Mouse (Mus musculus) forebrain, embryonic 13.5 days (tissue): ENCODE data around the gene Nme3. TPM values are rescaled to one million over a fixed set of nuclear protein-coding genes. Genes with fewer than 3 reads are reported as not detected.

Source experiments
- ATAC-seq: fragments of 200-750 bp; cut with Nextera tagmentation; 2 replicates; pipeline ENCODE4 v1.8.0; 2017
- H3K27ac ChIP-seq: fragments of 300-500 bp; sonication (generic); 2 replicates; pipeline ENCODE4 v1.5.1; 2015; ENCODE audit warnings: inconsistent platforms, mild to moderate bottlenecking, moderate library complexity
- H3K27me3 ChIP-seq: fragments of 300-500 bp; sonication (generic); 2 replicates; pipeline ENCODE4 v1.6.1; 2015; ENCODE audit warnings: mild to moderate bottlenecking, inconsistent platforms
- H3K36me3 ChIP-seq: fragments of 300-500 bp; sonication (generic); 2 replicates; pipeline ENCODE4 v1.6.1; 2015; ENCODE audit warnings: mild to moderate bottlenecking, inconsistent platforms; ENCODE audit not compliant: poor library complexity, severe bottlenecking
- H3K4me1 ChIP-seq: fragments of 300-500 bp; sonication (generic); 2 replicates; pipeline ENCODE4 v1.6.1; 2015; ENCODE audit warnings: inconsistent platforms
- H3K4me2 ChIP-seq: fragments of 300-500 bp; sonication (generic); 2 replicates; pipeline ENCODE4 v1.6.1; 2015; ENCODE audit warnings: inconsistent platforms, mild to moderate bottlenecking, moderate library complexity
- H3K4me3 ChIP-seq: fragments of 300-500 bp; sonication (generic); 2 replicates; pipeline ENCODE4 v1.5.1; 2015; ENCODE audit warnings: mild to moderate bottlenecking, inconsistent platforms
- H3K9ac ChIP-seq: fragments of 300-500 bp; sonication (generic); 2 replicates; pipeline ENCODE4 v1.6.1; 2015; ENCODE audit warnings: mild to moderate bottlenecking, inconsistent platforms
- H3K9me3 ChIP-seq: fragments of 300-500 bp; sonication (generic); replicated peaks from 2 replicates; pipeline ENCODE4 v1.6.1; 2016; ENCODE audit warnings: inconsistent platforms
- WGBS: fragments of 180-500 bp; shearing (Covaris S2); methylation state at CpG from one replicate; pipeline ENCODE4 v1.1.7; 2015; 5-methylcytosine and 5-hydroxymethylcytosine counted together
- polyA plus RNA-seq: library from polyadenylated mRNA; unstranded; fragments of >200 nt; fragmentation: Nextera tagmentation; extraction: Ambion mirVana; gene quantifications from 2 replicates; pipeline ENCODE4 v1.2.1, GENCODE M21; 2015

Gene Nme3
- polyA plus RNA-seq, 1 experiment from 2014 or later, result 72.1 TPM

DNA sequence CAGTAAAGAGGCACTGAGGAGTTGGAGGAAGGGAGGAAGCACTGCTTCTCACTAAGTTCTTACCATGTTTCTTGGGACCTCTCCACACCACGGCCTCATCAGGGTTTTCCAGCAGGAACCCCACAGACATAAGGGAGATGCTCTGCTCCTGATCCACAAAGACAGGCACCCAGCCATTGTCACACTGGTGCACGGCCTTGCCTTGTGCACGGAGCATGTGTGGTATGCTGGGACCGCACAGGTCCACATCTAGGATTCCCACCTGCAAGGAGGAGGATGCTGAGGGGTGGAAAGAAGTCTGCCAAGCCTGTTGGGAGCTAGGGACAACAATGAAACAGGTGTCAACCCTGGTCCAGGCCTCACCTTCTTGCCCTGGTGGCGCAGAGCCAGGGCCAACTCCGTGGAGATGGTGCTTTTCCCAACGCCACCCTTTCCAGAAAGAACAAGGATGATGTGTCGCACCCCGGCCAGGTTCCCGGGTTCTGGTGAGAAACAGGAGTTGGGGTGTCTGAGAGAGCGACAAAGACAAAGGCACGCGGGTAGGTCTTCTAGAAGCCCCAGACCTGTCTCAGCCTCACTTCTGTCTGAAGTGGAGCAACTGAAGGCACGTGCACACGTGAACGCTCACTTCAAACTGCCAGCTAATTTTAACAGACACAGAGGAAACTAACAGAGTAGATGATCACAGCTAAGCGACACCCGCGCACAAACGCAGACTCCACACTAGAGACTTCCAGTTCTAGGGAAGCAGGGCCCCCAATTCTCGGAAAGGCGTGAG is 10.8 kb upstream of the Nme3 start:
- Histone ChIP-seq H3K27ac (no peak overlapping the region), H3K4me1 (peaks cover 28% of the 10 kb centered on the region), H3K4me2 (peak overlapping the region; percentile 91), H3K4me3 (peak overlapping the region; percentile 92), H3K36me3 (peaks cover 42% of the 10 kb centered on the region), H3K27me3 (no peaks in the 10 kb centered on the region), H3K9ac (peak overlapping the region; percentile 71), H3K9me3 (no peaks in the 10 kb centered on the region)
- WGBS, result 22% methylated on average over 22 of the region's 22 CpGs
- ATAC-seq, result no peak

GRCm38 (mm10) chr17:24886134-24886931 is 10.0 kb upstream of the Nme3 start, which contains the start of the genes Nubp2 and Spsb3:
TSS of gene Nubp2 (minus strand) at chr17:24886349.
TSS of gene Spsb3 (plus strand) at chr17:24886643.
- Histone ChIP-seq H3K9ac (peak within 1 kb of the TSS; percentile 86), H3K36me3 (peaks cover 50% of the 10 kb centered on the region), H3K4me2 (peak within 1 kb of the TSS; percentile 91), H3K27ac (peak within 1 kb of the TSS; percentile 44), H3K4me1 (peaks cover 28% of the 10 kb centered on the region), H3K4me3 (peak within 1 kb of the TSS; percentile 92), H3K9me3 (no peaks in the 10 kb centered on the region), H3K27me3 (no peaks in the 10 kb centered on the region)
- peak; percentile 97 for ATAC-seq
- under 1% methylated on average over 69 of the region's 69 CpGs for WGBS

DNA sequence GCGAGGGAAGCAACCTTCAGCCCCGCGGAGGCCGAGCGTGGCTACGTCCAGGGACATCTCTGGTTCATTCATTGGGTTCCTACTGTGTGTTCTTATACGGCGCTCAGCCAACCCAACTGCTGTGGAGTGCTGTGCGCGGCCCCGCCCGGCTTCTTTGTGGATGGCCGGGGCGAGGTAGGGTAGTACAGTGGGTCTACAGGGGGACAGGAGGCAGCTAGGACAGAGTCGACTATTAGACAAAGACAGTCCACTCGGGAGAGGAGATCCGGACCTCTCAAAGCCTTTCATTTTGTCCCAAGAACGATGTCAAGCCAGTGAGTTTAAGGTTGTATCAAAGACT is 9.4 kb upstream of the Nme3 start:
- Histone ChIP-seq H3K36me3 (peaks cover 56% of the 10 kb centered on the region), H3K27me3 (no peaks in the 10 kb centered on the region), H3K9ac (peak overlapping the region; percentile 86), H3K27ac (peak overlapping the region; percentile 44), H3K4me3 (peak overlapping the region; percentile 92), H3K4me2 (peak overlapping the region; percentile 90), H3K9me3 (no peaks in the 10 kb centered on the region), H3K4me1 (peaks cover 28% of the 10 kb centered on the region)
- peak; percentile 40; the same call in 1 of the 2 replicates for ATAC-seq
- under 1% methylated on average over 18 of the region's 18 CpGs for WGBS

GRCm38 (mm10) chr17:24887291-24888080 is 8.8 kb upstream of the Nme3 start:
- Histone ChIP-seq H3K9ac (peak overlapping the region; percentile 86), H3K4me3 (peak overlapping the region; percentile 92), H3K27me3 (no peaks in the 10 kb centered on the region), H3K4me1 (peaks cover 28% of the 10 kb centered on the region), H3K27ac (0 out of 2 replicates have a peak overlapping the region, but pooled peaks have one; percentile 44), H3K36me3 (peaks cover 57% of the 10 kb centered on the region), H3K4me2 (peak overlapping the region; percentile 90), H3K9me3 (no peaks in the 10 kb centered on the region)
- WGBS, result 68% methylated on average over 18 of the region's 18 CpGs
- no peak for ATAC-seq

GRCm38 (mm10) chr17:24888862-24889261 is 7.4 kb upstream of the Nme3 start:
- Histone ChIP-seq H3K36me3 (peaks cover 56% of the 10 kb centered on the region), H3K4me3 (no peak overlapping the region)

DNA sequence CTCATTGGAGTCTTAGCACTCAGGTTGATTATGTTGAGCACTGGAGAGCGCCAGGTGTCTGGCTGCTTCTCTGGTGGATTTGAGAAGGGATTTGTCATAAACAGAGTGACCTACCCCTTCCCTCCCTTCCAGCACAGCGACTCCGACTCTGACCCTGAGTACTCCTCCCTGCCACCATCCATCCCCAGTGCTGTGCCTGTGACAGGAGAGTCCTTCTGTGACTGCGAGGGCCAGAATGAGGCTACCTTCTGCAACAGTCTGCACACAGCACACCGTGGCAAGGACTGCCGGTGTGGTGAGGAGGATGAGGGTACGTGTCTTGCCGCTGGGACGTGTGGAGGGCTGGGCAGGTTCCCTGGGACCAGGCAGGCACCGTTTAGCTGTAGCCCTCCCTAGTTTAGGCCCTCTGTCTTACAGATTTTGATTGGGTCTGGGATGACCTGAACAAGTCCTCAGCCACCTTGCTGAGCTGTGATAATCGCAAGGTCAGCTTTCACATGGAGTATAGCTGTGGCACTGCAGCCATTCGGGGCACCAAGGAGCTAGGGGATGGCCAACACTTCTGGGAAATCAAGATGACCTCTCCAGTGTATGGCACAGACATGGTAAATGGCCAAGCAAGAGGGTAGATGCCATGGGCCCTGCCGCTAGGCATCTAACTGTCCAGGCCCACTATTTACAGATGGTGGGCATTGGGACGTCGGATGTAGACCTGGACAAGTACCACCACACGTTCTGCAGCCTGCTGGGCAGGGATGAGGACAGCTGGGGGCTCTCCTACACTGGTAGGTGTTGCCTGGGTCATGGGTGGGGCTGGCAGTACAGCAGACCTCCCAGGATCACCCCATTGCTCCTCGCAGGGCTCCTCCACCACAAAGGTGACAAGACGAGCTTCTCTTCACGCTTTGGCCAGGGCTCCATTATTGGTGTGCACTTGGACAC is 5.9 kb upstream of the Nme3 start:
- Histone ChIP-seq H3K36me3 (peaks cover 51% of the 10 kb centered on the region), H3K27ac (no peak overlapping the region), H3K4me1 (peaks cover 39% of the 10 kb centered on the region), H3K9me3 (no peaks in the 10 kb centered on the region), H3K27me3 (no peaks in the 10 kb centered on the region), H3K4me3 (no peak overlapping the region), H3K9ac (no peak overlapping the region), H3K4me2 (no peak overlapping the region)
- ATAC-seq, result no peak
- 89% methylated on average over 19 of the region's 19 CpGs for WGBS

More at GRCm38 (mm10) chr17:24888862-24889261, 7.4 kb upstream of the Nme3 start:
- 97% methylated on average over 3 of the region's 3 CpGs for WGBS
- Histone ChIP-seq H3K9ac (no peak overlapping the region), H3K4me1 (peaks cover 35% of the 10 kb centered on the region), H3K4me2 (no peak overlapping the region), H3K9me3 (no peaks in the 10 kb centered on the region), H3K27me3 (no peaks in the 10 kb centered on the region), H3K27ac (no peak overlapping the region)
- no peak for ATAC-seq

GRCm38 (mm10) chr17:24891321-24891720 is 5.0 kb upstream of the Nme3 start:
- Histone ChIP-seq H3K27ac (no peak overlapping the region), H3K4me2 (no peak overlapping the region), H3K4me1 (peaks cover 43% of the 10 kb centered on the region), H3K9ac (no peak overlapping the region), H3K36me3 (peaks cover 51% of the 10 kb centered on the region), H3K9me3 (no peaks in the 10 kb centered on the region), H3K27me3 (no peaks in the 10 kb centered on the region), H3K4me3 (no peak overlapping the region)
- ATAC-seq, result no peak
- 91% methylated on average over 13 of the region's 13 CpGs for WGBS

DNA sequence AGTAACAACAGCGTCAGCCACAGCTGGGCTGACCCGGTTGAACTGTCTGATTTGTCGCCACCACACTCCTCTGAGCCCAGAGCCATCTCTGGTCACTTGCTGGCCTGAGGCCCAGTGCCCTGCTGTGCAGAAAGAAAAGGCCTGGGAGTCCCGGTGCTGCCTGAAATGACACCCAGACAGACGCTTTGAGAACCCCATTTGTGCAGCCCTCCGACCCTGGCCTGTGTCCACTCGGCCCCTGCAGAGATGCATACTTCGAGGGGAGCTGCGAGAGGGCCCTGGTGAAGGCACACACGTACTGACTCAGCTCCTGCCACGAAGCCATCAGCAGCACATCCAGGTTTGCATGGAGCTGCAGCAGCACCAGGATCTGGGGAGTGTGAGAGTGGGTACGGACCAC is 3.5 kb upstream of the Nme3 start:
- Histone ChIP-seq H3K27me3 (no peaks in the 10 kb centered on the region), H3K4me3 (no peak overlapping the region), H3K4me1 (peaks cover 49% of the 10 kb centered on the region), H3K36me3 (peaks cover 59% of the 10 kb centered on the region), H3K27ac (no peak overlapping the region), H3K4me2 (no peak overlapping the region), H3K9me3 (no peaks in the 10 kb centered on the region), H3K9ac (no peak overlapping the region)
- 87% methylated on average over 12 of the region's 12 CpGs for WGBS
- no peak for ATAC-seq

DNA sequence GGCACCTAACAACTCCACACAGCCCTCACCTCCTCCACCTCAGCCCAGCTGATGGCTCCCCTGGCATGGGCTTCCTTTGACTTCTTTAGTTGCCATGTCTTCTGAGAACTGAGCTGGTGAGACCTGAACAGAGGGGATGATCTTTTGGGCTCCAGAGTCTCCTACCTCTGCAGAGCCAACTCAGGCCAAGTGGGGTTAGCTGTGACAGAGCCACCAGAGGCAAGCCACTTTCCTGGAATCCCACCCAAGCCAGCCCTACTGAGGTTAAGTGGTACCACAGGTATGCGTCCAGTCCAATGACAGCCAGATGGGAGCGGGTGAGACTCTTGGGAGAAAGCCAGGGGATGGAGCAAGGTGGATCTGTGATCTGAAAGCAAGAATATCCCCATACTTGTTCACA is 3.0 kb upstream of the Nme3 start:
- Histone ChIP-seq H3K4me1 (peaks cover 49% of the 10 kb centered on the region), H3K27me3 (no peaks in the 10 kb centered on the region), H3K36me3 (peaks cover 64% of the 10 kb centered on the region), H3K4me3 (peak overlapping the region; percentile 92; the same call in 1 of the 2 replicates), H3K27ac (no peak overlapping the region), H3K9me3 (no peaks in the 10 kb centered on the region), H3K4me2 (no peak overlapping the region), H3K9ac (no peak overlapping the region)
- WGBS, result 96% methylated on average over 2 of the region's 2 CpGs
- no peak for ATAC-seq

DNA sequence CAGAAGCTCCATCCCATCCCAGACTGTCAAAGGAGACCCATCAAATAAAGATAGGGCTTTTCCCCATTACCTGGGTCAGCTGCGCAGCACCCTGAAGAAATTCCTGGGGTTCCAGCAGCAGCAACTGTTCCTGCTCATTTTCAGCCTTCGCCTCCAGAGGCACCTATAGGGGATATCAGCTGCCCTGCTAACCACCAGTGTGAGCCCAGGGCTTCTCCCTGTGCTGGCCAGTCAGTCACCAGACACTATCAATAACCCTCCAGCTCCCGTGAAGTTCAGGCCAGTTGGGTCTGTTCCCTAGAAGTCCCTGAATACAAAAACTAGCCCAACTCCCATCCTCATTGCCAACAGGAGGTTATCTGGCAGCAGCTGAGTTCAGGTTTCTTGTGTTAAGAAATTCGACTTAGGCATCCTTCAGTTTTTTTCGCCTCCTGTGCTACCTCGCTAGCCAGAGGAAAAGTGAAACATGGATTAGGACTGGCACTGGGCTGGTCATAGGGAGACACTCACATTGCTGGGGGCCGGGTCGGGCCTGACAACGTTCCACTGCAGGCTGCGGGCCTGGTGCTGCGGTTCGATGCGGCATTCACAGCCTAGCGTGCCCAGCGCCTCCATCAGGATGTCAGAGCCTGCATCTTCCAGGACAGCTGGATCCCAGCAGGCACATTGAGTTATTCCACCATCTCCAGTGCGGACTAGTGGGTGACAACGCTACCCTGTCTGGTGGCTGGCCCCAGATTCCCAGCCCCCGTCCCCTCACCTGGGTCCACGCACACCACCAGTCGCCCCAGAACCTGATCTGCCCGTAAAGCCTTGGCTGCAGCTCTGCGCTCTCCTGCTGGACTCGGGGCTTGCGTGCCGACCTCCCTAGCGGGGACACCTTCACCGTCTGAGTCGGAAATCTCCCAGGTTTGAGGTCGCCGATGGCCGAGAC is 2.0 kb upstream of the Nme3 start:
- WGBS, result 11% methylated on average over 31 of the region's 31 CpGs

More for the DNA sequence above, 2.0 kb upstream of the Nme3 start:
- Histone ChIP-seq H3K4me1 (peaks cover 46% of the 10 kb centered on the region), H3K9me3 (no peaks in the 10 kb centered on the region), H3K27me3 (no peaks in the 10 kb centered on the region), H3K9ac (peak overlapping the region; percentile 92), H3K36me3 (peaks cover 68% of the 10 kb centered on the region), H3K4me2 (peak overlapping the region; percentile 99), H3K27ac (peak overlapping the region; percentile 84), H3K4me3 (peak overlapping the region; percentile 92)
- peak; percentile 3; the same call in 1 of the 2 replicates for ATAC-seq
